Mouse (Mus musculus) embryonic stem cell, embryonic (primary cell): ENCODE data around the gene Hsd17b11.
"Not testable (repeated sequence)": the region's sequence is repeated elsewhere in the genome, so short reads cannot be mapped to it uniquely, and the experiment has no call there.

Source experiments
- CTCF ChIA-PET, 4 experiments: fragments of 300-600 bp in 2 of 4; fragments of 350-600 bp in 2 of 4; sonication (Branson Sonifier 250); formaldehyde crosslinking; loops; one replicate each; lab custom pipeline; 2022; ENCODE audit warnings: inconsistent platforms in 2 of 4; lab: Charles Lee
- POLR2A ChIA-PET, 4 experiments: fragments of 300-600 bp in 2 of 4; fragments of 350-600 bp in 2 of 4; sonication (Branson Sonifier 250); formaldehyde crosslinking; loops; one replicate each; lab custom pipeline; 2022; ENCODE audit warnings: antibody characterized with exemption in 4 of 4, inconsistent platforms in 1 of 4; lab: Charles Lee

The Hsd17b11 gene

GRCm38 (mm10) chr5:103972801-103973200 is 48.9 kb downstream of the Hsd17b11 start:
- ChIA-PET POLR2A (interaction anchor here in 1 of 4 experiments (0.7 to 0.9 kb wide), 3 partner anchors 9 to 41 kb away, joined by 3 to 5 read pairs (median 5); no protein-coding TSS in a partner anchor), CTCF (interaction anchor here in 1 of 4 experiments (0.6 kb wide), 1 partner anchor 367 kb away, joined by 3 read pairs; no protein-coding TSS in a partner anchor)

GRCm38 (mm10) chr5:103972379-103972778 is 49.3 kb downstream of the Hsd17b11 start:
- ChIA-PET CTCF (no interaction called here), POLR2A (interaction anchor here in 1 of 4 experiments (0.7 to 0.9 kb wide), 3 partner anchors 8 to 41 kb away, joined by 3 to 5 read pairs (median 5); no protein-coding TSS in a partner anchor)

GRCm38 (mm10) chr5:103971051-103971450 is 50.7 kb downstream of the Hsd17b11 start:
- ChIA-PET POLR2A (interaction anchor here in 1 of 4 experiments (0.7 to 1.6 kb wide), 3 partner anchors 69 to 318 kb away, joined by 3 to 6 read pairs (median 3); no protein-coding TSS in a partner anchor), CTCF (no interaction called here)

GRCm38 (mm10) chr5:103962935-103963429 is 58.7 kb downstream of the Hsd17b11 start:
- ChIA-PET POLR2A (no interaction called here), CTCF (no interaction called here)

- POLR2A ChIA-PET = interaction anchor here in 2 of 4 experiments (0.6 to 1.0 kb wide), 3 partner anchors 15 to 1042 kb away, joined by 3 read pairs; no protein-coding TSS in a partner anchor
- CTCF ChIA-PET = interaction anchor here in 2 of 4 experiments (0.6 to 0.7 kb wide), 3 partner anchors 37 to 1434 kb away, joined by 4 to 6 read pairs (median 4); no protein-coding TSS in a partner anchor
These were observed 67.1 kb downstream of the Hsd17b11 start for GRCm38 (mm10) chr5:103954638-103955037.

GRCm38 (mm10) chr5:103953135-103954083 is 68.3 kb downstream of the Hsd17b11 start:
- CTCF ChIA-PET = interaction anchor here in 1 of 4 experiments (1.8 kb wide), 1 partner anchor 26 kb away, joined by 4 read pairs; no protein-coding TSS in a partner anchor

GRCm38 (mm10) chr5:103950138-103950537 is 71.6 kb downstream of the Hsd17b11 start:
- CTCF ChIA-PET, POLR2A ChIA-PET: not testable (repeated sequence)

More at GRCm38 (mm10) chr5:103953135-103954083, 68.3 kb downstream of the Hsd17b11 start:
- POLR2A ChIA-PET = no interaction called here

GRCm38 (mm10) chr5:103943183-103943582 is 78.5 kb downstream of the Hsd17b11 start:
- CTCF ChIA-PET = no interaction called here
- POLR2A ChIA-PET = no interaction called here

- CTCF ChIA-PET = interaction anchor here in 3 of 4 experiments (1.0 to 4.8 kb wide), 3 partner anchors 13 kb away, joined by 4 to 33 read pairs (median 11); no protein-coding TSS in a partner anchor
- POLR2A ChIA-PET = interaction anchor here in 2 of 4 experiments (0.9 to 1.3 kb wide), 2 partner anchors 12 to 15 kb away, joined by 3 read pairs; no protein-coding TSS in a partner anchor
These were observed 81.9 kb downstream of the Hsd17b11 start for GRCm38 (mm10) chr5:103939856-103940255.
